Mouse (Mus musculus) lung, postnatal 25 days (tissue): ENCODE measurements at regions not wholly inside any gene's neighbourhood (a gene's known extent, or its start where the extent isn't known, plus 50 kb on each side); places are given as distances from the start of the nearest gene placed in this dataset.
"Not testable (repeated sequence)": the region's sequence is repeated elsewhere in the genome, so short reads cannot be mapped to it uniquely, and the experiment has no call there.

ENCODE experiments used
- DNase-seq: peaks from one replicate; pipeline ENCODE4 v3.0.0; 2022; ENCODE audit warnings: low spot score

- DNase-seq, result no peak
Measured at GRCm38 (mm10) chr3:80081210-80081609, 196.9 kb downstream of the Fam198b start.

DNA sequence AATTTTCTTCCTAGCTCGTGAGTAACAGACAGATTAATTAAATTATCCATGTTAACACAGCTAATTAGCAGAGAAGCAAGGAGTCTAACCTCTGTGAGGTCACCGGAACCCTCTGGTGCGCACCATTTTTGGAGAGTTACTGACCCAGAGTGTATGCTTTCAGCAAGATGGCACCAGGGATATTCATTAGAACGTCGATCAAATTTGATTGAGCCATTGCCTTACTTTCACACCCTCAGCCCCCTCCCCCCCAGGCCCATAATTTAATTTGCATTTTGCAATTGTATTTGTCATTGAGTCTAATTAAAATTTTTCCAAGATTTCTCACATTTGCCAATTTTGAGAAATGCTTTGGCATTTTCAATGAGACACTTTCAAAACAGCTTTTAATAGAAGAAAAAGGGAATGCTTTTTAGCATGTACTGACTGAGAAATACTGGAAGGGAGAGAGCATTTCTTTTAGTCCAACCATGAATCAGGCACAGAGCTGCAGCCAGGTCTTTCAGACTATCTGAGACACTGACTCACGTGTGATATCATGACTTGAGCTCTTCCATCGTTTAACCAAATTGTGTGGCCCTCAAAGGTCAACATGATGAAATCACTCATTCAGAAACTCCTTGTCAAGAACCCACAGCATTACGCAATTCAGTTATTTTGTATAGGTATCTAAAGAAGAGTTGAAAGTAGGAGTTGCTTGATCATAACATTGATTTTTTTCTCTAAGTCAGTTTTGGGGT, 198.6 kb downstream of the Fam198b start:
- DNase-seq, result no peak

DNA sequence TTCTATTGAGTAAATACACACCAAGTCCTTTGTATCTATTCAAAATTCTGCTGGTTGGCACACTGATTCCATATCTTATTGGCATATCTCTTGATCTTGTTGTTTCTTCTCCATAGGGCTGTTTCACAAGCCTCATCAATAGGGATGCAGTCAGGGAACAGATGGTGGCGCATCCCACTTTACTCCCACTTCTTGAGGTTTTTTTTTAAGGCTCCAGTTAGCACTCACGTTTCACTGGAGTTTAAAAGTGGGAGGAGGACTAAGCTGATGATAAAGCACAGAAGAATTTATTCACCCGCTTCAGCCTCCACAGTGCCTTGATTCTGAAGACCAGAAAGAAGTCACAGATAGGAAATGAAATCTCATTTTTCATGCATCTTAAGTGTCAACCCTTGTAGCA, 199.8 kb downstream of the Fam198b start:
- DNase-seq, result no peak

DNA sequence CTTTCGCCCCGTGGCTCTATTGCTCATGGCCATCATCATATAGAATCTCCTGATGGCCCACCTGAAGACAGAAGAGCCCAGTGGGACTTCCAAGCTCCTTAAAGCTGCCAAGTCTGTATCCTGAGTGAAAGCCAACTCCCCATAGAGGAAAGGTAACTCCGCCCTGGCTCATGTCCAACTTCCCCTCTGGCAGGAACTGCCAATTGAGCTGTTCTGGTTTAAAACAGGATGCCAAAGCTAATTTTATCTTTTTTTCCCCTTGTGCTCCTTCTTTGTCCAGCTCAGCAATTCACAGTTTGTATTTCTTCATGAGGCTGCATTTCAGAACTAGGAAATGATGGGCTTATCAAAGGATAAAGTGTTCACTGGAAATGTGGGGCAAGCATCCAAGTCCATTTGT, 215.3 kb downstream of the Fam198b start:
- no peak for DNase-seq

GRCm38 (mm10) chr3:80120177-80120736, 235.9 kb downstream of the Fam198b start:
- no peak for DNase-seq

- DNase-seq, result no peak
Measured at GRCm38 (mm10) chr3:80123666-80124065, 239.3 kb downstream of the Fam198b start.

GRCm38 (mm10) chr3:80124621-80125020, 240.3 kb downstream of the Fam198b start:
- no peak for DNase-seq

DNA sequence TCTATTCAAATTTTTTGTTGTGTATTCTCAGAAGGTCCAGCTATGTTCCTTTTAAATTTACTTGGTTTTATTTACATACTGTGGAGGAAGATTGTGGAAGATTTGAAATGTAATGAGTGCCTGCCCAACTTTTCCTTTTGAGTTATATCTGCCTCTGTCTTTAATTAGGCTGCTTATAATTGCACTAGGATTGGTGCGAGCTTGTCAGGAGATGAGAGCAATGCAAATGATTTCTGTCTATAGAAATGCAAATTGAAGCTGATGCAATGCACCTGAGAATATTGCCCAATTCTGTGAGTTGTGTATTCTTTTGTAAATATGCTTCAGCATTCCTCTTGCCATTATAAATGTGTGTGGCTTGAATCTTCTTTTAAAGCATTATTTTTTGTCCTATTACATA, 257.4 kb downstream of the Fam198b start:
- DNase-seq, result no peak

- no peak for DNase-seq
Measured at GRCm38 (mm10) chr3:80160473-80160872, 276.1 kb downstream of the Fam198b start.

GRCm38 (mm10) chr3:80181749-80182148, 297.4 kb downstream of the Fam198b start:
- DNase-seq, result no peak

- DNase-seq, result not testable (repeated sequence)
Measured at GRCm38 (mm10) chr3:80182161-80182560, 297.8 kb downstream of the Fam198b start.

- DNase-seq, result no peak
Measured at GRCm38 (mm10) chr3:80187406-80187805, 303.1 kb downstream of the Fam198b start.

DNA sequence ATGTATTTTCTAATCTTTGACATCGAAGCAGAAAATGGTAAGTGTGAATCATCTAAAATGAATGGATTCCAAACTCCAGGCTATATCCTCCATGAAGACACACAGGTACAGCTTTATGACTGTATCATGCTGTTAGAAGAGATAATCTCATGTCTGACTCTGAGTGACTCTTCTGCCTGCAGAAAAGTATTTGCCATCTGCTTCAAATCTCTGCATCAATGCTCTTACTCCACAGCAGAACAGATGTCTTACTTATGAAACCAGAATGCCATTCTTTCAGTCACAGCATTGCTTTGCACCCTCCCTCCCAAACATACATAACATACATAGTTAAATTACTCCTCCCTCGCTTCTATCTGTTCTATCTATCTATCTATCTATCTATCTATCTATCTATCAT, 316.6 kb downstream of the Fam198b start:
- DNase-seq, result no peak

GRCm38 (mm10) chr3:80204821-80205220, 320.5 kb downstream of the Fam198b start:
- DNase-seq, result no peak

GRCm38 (mm10) chr3:80205351-80205750, 321.0 kb downstream of the Fam198b start:
- DNase-seq, result no peak

GRCm38 (mm10) chr3:80207022-80207421, 322.7 kb downstream of the Fam198b start:
- no peak for DNase-seq

GRCm38 (mm10) chr3:80208028-80208427, 323.7 kb downstream of the Fam198b start:
- no peak for DNase-seq

DNA sequence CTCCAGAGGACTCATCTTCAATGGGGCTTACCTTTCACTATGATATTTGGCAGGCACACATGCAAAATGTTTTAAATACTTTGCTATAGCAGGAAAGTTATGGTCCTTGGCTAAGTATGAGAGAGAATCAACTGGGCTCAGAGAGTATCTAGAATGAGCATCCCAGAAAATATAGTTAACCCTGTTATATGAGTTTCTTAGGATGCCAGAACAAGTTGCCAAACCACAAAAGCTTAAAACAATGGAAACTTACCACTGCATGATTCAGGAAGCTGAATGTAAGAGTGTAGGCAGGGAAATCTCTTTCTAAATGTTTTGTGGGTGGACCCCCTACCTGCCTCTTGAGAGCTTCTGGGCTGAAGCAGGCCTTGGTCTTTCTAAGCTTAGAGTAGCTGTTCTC, 325.3 kb downstream of the Fam198b start:
- DNase-seq, result no peak

DNA sequence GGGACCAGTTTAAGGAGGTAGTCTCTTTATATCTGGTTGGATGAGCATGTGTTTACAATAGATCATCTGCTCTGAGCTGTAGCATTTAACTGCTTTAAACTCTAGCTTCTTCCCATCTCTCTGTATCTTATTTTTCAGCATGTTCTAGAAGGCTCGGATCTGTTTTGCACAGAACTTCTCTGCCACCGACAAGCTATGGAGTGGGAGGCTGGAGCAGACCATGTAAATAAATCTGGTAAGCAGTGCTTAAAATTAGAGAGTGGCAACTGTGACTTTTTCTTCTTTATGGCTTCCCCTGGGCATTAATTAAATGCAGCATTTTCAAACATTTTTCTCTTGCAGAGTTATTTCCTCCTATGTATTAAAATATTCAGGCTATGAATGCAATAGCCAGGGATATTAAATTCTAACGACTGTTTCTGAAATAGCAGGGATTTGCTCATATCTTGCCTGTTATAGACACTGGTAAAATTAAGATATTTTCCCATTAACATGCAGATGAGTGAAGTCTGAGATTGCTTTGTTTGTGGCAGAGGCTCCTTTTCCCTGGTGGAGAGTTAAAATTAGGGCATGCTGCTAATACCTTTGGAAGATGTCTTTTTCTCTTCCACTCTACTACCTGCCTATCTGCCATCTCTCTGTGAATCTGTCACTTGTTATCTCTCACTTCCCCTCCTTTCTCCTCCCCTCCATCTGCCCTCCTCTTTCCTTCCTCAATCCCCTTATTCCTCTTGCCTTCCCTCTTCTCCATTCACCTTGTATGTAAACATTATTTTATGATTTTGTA, 327.2 kb downstream of the Fam198b start:
- DNase-seq, result no peak

DNA sequence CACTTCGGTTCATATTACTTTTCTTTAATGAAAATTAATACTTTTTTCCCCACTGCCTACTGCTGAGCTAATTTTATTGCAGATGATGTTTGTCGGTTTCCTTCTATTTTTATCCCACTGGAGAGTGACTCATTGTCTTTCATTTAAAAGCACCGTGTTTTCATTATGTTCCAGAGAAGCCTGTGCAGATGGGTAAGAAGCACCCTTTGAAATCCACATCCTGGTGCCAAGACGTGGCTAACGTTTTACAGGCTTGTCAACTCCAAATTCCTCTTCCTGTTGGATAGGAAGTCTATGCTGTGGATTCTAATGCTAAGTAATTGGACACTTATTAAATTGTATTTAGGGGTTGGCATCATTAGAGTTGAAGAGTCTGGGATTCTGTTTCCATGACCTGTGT, 364.3 kb downstream of the Fam198b start:
- DNase-seq, result no peak

DNA sequence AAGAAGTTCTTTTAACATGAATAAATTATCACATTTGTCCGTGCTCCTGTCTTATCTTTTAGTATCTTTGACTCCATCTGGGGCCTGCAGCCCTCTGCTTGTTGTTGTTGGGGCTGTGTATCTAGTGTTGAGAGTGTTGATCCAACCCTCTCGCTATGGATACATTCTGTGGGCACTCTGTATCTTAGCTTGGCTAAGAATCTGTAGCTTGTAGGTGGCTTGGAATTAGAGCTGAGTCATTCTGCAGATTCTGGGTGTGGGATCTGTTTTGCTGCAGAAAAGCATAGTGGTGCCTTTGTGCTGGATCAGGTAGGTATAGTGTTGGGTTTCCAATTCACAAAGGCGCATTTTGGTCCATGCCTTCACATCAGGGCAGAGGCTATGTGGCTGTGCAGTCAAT, 365.6 kb downstream of the Fam198b start:
- DNase-seq, result no peak

GRCm38 (mm10) chr3:80255304-80255703, 371.0 kb downstream of the Fam198b start:
- no peak for DNase-seq

DNA sequence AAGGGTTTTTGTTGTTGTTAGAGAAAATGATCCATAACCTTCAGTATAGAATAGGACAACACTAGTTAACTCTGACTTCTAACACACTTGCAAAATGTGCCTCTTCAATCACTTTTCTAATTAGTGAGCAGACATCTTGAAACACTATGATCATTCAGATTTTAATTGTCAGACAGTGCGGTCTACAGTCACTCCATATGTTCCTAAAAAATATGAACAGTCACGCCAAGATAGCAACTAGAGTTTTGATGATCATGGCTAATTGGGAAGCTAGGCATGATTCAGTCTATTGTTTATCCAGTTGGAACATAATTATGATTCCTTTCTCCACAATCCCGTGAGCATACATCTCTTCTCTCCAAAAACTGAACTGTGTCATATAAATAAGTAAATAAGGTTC, 372.1 kb downstream of the Fam198b start:
- no peak for DNase-seq
